Mouse (Mus musculus) heart, embryonic 11.5 days (tissue): Measurements from ENCODE around the gene Erich3. TPM values are rescaled to one million over a fixed set of nuclear protein-coding genes. Genes with fewer than 3 reads are reported as not detected.

ENCODE experiments used
- ATAC-seq: fragments of 200-750 bp; cut with Nextera tagmentation; replicated peaks from 2 replicates; pipeline ENCODE4 v1.8.0; 2017; ENCODE audit warnings: moderate library complexity; ENCODE audit not compliant: insufficient number of reproducible peaks, low FRiP score, low TSS enrichment
- H3K27ac ChIP-seq: fragments of 300-500 bp; sonication (generic); 2 replicates; pipeline ENCODE4 v1.5.1; 2014; ENCODE audit warnings: mild to moderate bottlenecking, low read depth, low read length
- H3K27me3 ChIP-seq: fragments of 300-500 bp; sonication (generic); 2 replicates; pipeline ENCODE4 v1.6.1; 2014; ENCODE audit warnings: mild to moderate bottlenecking, low read length, mixed read lengths; ENCODE audit not compliant: control insufficient read depth, insufficient read depth
- H3K36me3 ChIP-seq: fragments of 300-500 bp; sonication (generic); 2 replicates; pipeline ENCODE4 v1.6.1; 2014; ENCODE audit warnings: mild to moderate bottlenecking, low read length, moderate library complexity, mixed read lengths; ENCODE audit not compliant: control insufficient read depth, insufficient read depth
- H3K4me1 ChIP-seq: fragments of 300-500 bp; sonication (generic); 2 replicates; pipeline ENCODE4 v1.6.1; 2014; ENCODE audit warnings: low read length; ENCODE audit not compliant: control insufficient read depth, insufficient read depth
- H3K4me2 ChIP-seq: fragments of 300-500 bp; sonication (generic); 2 replicates; pipeline ENCODE4 v1.6.1; 2014; ENCODE audit warnings: mild to moderate bottlenecking, moderate library complexity
- H3K4me3 ChIP-seq: fragments of 300-500 bp; sonication (generic); 2 replicates; pipeline ENCODE4 v1.5.1; 2014; ENCODE audit warnings: low read depth, low read length
- H3K9ac ChIP-seq: fragments of 300-500 bp; sonication (generic); 2 replicates; pipeline ENCODE4 v1.6.1; 2014; ENCODE audit warnings: mild to moderate bottlenecking, low read depth, low read length, moderate library complexity
- H3K9me3 ChIP-seq: fragments of 300-500 bp; sonication (generic); replicated peaks from 2 replicates; pipeline ENCODE4 v1.6.1; 2016; ENCODE audit warnings: low read length; ENCODE audit not compliant: control insufficient read depth
- WGBS: fragments of 180-500 bp; shearing (Covaris S2); extraction: QIAGEN DNeasy Blood & Tissue Kit; methylation state at CpG from one replicate; pipeline ENCODE4 v1.1.7; 2014; ENCODE audit not compliant: insufficient replicate concordance; 5-methylcytosine and 5-hydroxymethylcytosine counted together
- polyA plus RNA-seq: library from polyadenylated mRNA; unstranded; fragments of >200 nt; fragmentation: Nextera tagmentation; extraction: Ambion mirVana; gene quantifications from 2 replicates; pipeline ENCODE4 v1.2.1, GENCODE M21; 2014

Erich3 gene
- polyA plus RNA-seq, 1 experiment from 2014 or later = 0.21 TPM

- 87% methylated on average over 10 of the region's 10 CpGs for WGBS
- no peaks in the 10 kb centered on the region for H3K9me3 ChIP-seq
- no peak overlapping the region for H3K4me2 ChIP-seq
- no peaks in the 10 kb centered on the region for H3K36me3 ChIP-seq
- H3K27ac ChIP-seq = no peak overlapping the region
- no peak overlapping the region for H3K4me3 ChIP-seq
- no peak overlapping the region for H3K9ac ChIP-seq
- no peaks in the 10 kb centered on the region for H3K27me3 ChIP-seq
- ATAC-seq = no peak
- no peaks in the 10 kb centered on the region for H3K4me1 ChIP-seq
Observed at GRCm38 (mm10) chr3:154731431-154731830, 67.8 kb downstream of the Erich3 start.

GRCm38 (mm10) chr3:154741496-154741895, 77.8 kb downstream of the Erich3 start:
- 76% methylated on average over 5 of the region's 5 CpGs for WGBS
- no peak overlapping the region for H3K4me2 ChIP-seq
- no peak overlapping the region for H3K27ac ChIP-seq
- no peaks in the 10 kb centered on the region for H3K36me3 ChIP-seq
- no peaks in the 10 kb centered on the region for H3K9me3 ChIP-seq
- ATAC-seq = no peak
- no peak overlapping the region for H3K9ac ChIP-seq
- no peaks in the 10 kb centered on the region for H3K4me1 ChIP-seq
- H3K27me3 ChIP-seq = no peaks in the 10 kb centered on the region
- no peak overlapping the region for H3K4me3 ChIP-seq

GRCm38 (mm10) chr3:154742927-154743326, 79.3 kb downstream of the Erich3 start:
- Histone ChIP-seq H3K9me3 (no peaks in the 10 kb centered on the region), H3K9ac (no peak overlapping the region), H3K27me3 (no peaks in the 10 kb centered on the region), H3K36me3 (no peaks in the 10 kb centered on the region), H3K4me1 (no peaks in the 10 kb centered on the region), H3K4me2 (no peak overlapping the region), H3K27ac (no peak overlapping the region), H3K4me3 (no peak overlapping the region)
- 73% methylated on average over 5 of the region's 5 CpGs for WGBS
- ATAC-seq = no peak

- H3K4me2 ChIP-seq = no peak overlapping the region
- 89% methylated on average over 2 of the region's 2 CpGs for WGBS
- H3K9me3 ChIP-seq = no peaks in the 10 kb centered on the region
- no peaks in the 10 kb centered on the region for H3K4me1 ChIP-seq
- H3K27ac ChIP-seq = no peak overlapping the region
- ATAC-seq = no peak
- H3K9ac ChIP-seq = no peak overlapping the region
- no peaks in the 10 kb centered on the region for H3K36me3 ChIP-seq
- no peak overlapping the region for H3K4me3 ChIP-seq
- H3K27me3 ChIP-seq = no peaks in the 10 kb centered on the region
Observed at GRCm38 (mm10) chr3:154744317-154744716, 80.7 kb downstream of the Erich3 start.

GRCm38 (mm10) chr3:154754505-154754904, 90.8 kb downstream of the Erich3 start:
- no peak for ATAC-seq
- Histone ChIP-seq H3K4me1 (no peaks in the 10 kb centered on the region), H3K4me2 (no peak overlapping the region)

GRCm38 (mm10) chr3:154755225-154755624, 91.6 kb downstream of the Erich3 start:
- Histone ChIP-seq H3K9me3 (no peaks in the 10 kb centered on the region), H3K4me3 (no peak overlapping the region), H3K36me3 (no peaks in the 10 kb centered on the region), H3K9ac (no peak overlapping the region), H3K4me1 (no peaks in the 10 kb centered on the region), H3K4me2 (no peak overlapping the region), H3K27me3 (no peaks in the 10 kb centered on the region), H3K27ac (no peak overlapping the region)
- 87% methylated on average over 3 of the region's 3 CpGs for WGBS
- no peak for ATAC-seq

More at GRCm38 (mm10) chr3:154754505-154754904, 90.8 kb downstream of the Erich3 start:
- Histone ChIP-seq H3K9ac (no peak overlapping the region), H3K27ac (no peak overlapping the region), H3K27me3 (no peaks in the 10 kb centered on the region), H3K4me3 (no peak overlapping the region), H3K9me3 (no peaks in the 10 kb centered on the region), H3K36me3 (no peaks in the 10 kb centered on the region)
- WGBS = 45% methylated on average over 3 of the region's 3 CpGs

- H3K27ac ChIP-seq = no peak overlapping the region
- no peak overlapping the region for H3K4me2 ChIP-seq
- no peaks in the 10 kb centered on the region for H3K27me3 ChIP-seq
- H3K4me3 ChIP-seq = no peak overlapping the region
- H3K36me3 ChIP-seq = no peaks in the 10 kb centered on the region
- no peaks in the 10 kb centered on the region for H3K9me3 ChIP-seq
- ATAC-seq = no peak
- no peak overlapping the region for H3K9ac ChIP-seq
- 63% methylated on average over 3 of the region's 3 CpGs for WGBS
- H3K4me1 ChIP-seq = no peaks in the 10 kb centered on the region
Observed at GRCm38 (mm10) chr3:154758089-154758488, 94.4 kb downstream of the Erich3 start.

- no peak overlapping the region for H3K9ac ChIP-seq
- no peak overlapping the region for H3K4me3 ChIP-seq
- 72% methylated on average over 3 of the region's 3 CpGs for WGBS
- H3K36me3 ChIP-seq = no peaks in the 10 kb centered on the region
- H3K27ac ChIP-seq = no peak overlapping the region
- H3K9me3 ChIP-seq = no peaks in the 10 kb centered on the region
- ATAC-seq = no peak
- H3K4me1 ChIP-seq = no peaks in the 10 kb centered on the region
- H3K27me3 ChIP-seq = no peaks in the 10 kb centered on the region
- no peak overlapping the region for H3K4me2 ChIP-seq
Observed at GRCm38 (mm10) chr3:154761108-154761507, 97.4 kb downstream of the Erich3 start.

GRCm38 (mm10) chr3:154763374-154763773, 99.7 kb downstream of the Erich3 start:
- no peak overlapping the region for H3K4me2 ChIP-seq
- H3K27ac ChIP-seq = no peak overlapping the region
- H3K4me3 ChIP-seq = no peak overlapping the region
- H3K4me1 ChIP-seq = no peaks in the 10 kb centered on the region
- no peak overlapping the region for H3K9ac ChIP-seq
- H3K36me3 ChIP-seq = no peaks in the 10 kb centered on the region
- H3K9me3 ChIP-seq = no peaks in the 10 kb centered on the region
- no peak for ATAC-seq
- WGBS = 61% methylated on average over 9 of the region's 9 CpGs
- no peaks in the 10 kb centered on the region for H3K27me3 ChIP-seq
